24 mouse cellular contexts compared by ENCODE assay signal in the genomic region with DNA sequence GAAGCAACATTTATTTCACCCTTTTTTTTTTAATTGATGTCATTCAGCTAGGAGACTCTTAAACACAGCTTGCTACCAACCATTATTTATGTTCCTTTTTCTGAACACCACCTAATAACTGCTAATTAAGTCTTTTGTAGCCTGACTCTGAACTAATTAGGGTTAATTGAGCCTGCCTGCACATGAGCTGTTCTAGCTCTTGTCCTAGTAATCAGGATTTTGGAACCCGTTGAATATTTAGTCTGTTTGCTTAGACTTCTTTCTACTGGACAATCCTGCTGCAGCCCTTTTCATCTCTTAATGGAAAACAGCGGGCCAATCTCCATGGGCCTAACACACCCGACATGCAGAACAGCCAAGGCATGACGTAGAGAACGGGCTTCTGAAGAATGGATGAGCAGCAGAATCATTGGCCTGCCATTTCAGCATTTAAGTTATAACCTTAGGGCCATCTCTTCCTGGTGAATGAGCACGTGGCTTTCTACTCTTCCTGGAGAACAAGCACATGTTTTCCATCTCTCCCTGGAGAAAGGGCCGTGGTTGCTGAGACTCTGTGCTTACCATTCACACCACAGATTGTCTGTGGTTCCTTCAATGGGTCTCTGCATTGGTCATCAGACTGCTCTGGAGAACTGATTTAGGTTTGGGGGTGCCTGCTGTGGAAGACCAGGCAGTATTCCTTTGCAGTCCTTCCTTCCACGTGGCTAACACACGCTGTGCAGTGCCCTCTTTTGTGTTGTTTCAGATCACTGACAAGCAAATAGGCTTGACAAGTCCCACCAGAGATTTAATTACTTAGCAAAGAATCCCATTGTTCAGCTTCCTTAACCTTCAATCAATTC.
DNase-seq lines count a peak whose midpoint lies in the region; ATAC-seq and TF ChIP-seq lines count a peak whose summit lies in the region.
"Had no signal": no experiment of that assay in that cellular context is flagged by ENCODE, and none has a peak within 500 bp of the region (broad histone marks: within the 10 kb centered on the region; RNA-seq: fewer than 3 reads in every experiment).

No protein-coding gene starts in this region.

- TF ChIP-seq CTCF in brain, embryonic 14.5 days (IDR thresholded peaks at IDR 0.05; ENCODE audit: borderline replicate concordance, extremely low read depth, insufficient read depth, insufficient read length) = no peak

- no peaks in the 10 kb centered on the region for H3K36me3 ChIP-seq in forebrain, embryonic 11.5 days (ENCODE audit: control insufficient read depth, insufficient read depth, low read length)
- H3K36me3 ChIP-seq in forebrain, embryonic 10.5 days (replicated peaks) = no peaks in the 10 kb centered on the region
- H3K36me3 ChIP-seq in forebrain, embryonic 15.5 days = no peaks in the 10 kb centered on the region
- no peaks in the 10 kb centered on the region for H3K36me3 ChIP-seq in kidney, embryonic 14.5 days (ENCODE audit: control insufficient read depth, insufficient read depth, low read length)
- H3K36me3 ChIP-seq: embryonic facial prominence, embryonic 13.5 days; G1E; heart, embryonic 10.5 days; hindbrain, embryonic 15.5 days; midbrain, embryonic 13.5 days; neural tube, embryonic 15.5 days had no signal

- intact Hi-C loops in left cerebral cortex, postnatal 14 days (cut with DNase I) = no loop called here
- intact Hi-C loops in left cerebral cortex, postnatal 4 days (cut with DNase I) = no loop called here

- TF ChIP-seq POLR2A in brain, embryonic 14.5 days (IDR thresholded peaks at IDR 0.05; ENCODE audit: borderline replicate concordance, extremely low read depth, insufficient read depth, insufficient read length, poor library complexity, severe bottlenecking) = no peak

- DNase-seq in forebrain, embryonic 11.5 days (ENCODE audit: low spot score) = peak; percentile 48
- DNase-seq in forebrain, embryonic 10.5 days (ENCODE audit: extremely low spot score, low spot score) = no peak
- DNase-seq in left cerebral cortex, postnatal 14 days (ENCODE audit: low spot score in 2 of 2) = peak; percentile 3 to 4
- no peak for DNase-seq in left cerebral cortex, postnatal 4 days
- peak; percentile 88 for DNase-seq in brain, embryonic 14.5 days (ENCODE audit: low read depth)
- DNase-seq: adrenal gland, postnatal 14 days; cerebellum, adult 18-20 months; cerebellum, postnatal 36 days; kidney, postnatal 10 days; layer of hippocampus, adult 9-11 months; spleen, adult 18-20 months; thymus, postnatal 25 days had no signal

- no peak overlapping the region for H3K4me2 ChIP-seq in forebrain, embryonic 11.5 days (ENCODE audit: low read depth, low read length, severe bottlenecking)
- no peak overlapping the region for H3K4me2 ChIP-seq in forebrain, embryonic 15.5 days (replicated peaks)
- H3K4me2 ChIP-seq in kidney, embryonic 14.5 days (replicated peaks; ENCODE audit: low read depth, low read length) = no peak overlapping the region
- H3K4me2 ChIP-seq: embryonic facial prominence, embryonic 13.5 days; hindbrain, embryonic 15.5 days; midbrain, embryonic 13.5 days; neural tube, embryonic 15.5 days had no signal

- H3K4me3 ChIP-seq in forebrain, embryonic 11.5 days (ENCODE audit: low read depth, low read length) = no peak overlapping the region
- no peak overlapping the region for H3K4me3 ChIP-seq in forebrain, embryonic 10.5 days
- no peak overlapping the region for H3K4me3 ChIP-seq in forebrain, embryonic 15.5 days
- no peak overlapping the region for H3K4me3 ChIP-seq in kidney, embryonic 14.5 days (ENCODE audit: low read length)
- H3K4me3 ChIP-seq: embryonic facial prominence, embryonic 13.5 days; heart, embryonic 10.5 days; hindbrain, embryonic 15.5 days; midbrain, embryonic 13.5 days; neural tube, embryonic 15.5 days had no signal

- 24% methylated on average over 9 of the region's 9 CpGs for WGBS in forebrain, embryonic 11.5 days
- WGBS in forebrain, embryonic 10.5 days = 39% methylated on average over 9 of the region's 9 CpGs
- 14% methylated on average over 9 of the region's 9 CpGs for WGBS in forebrain, embryonic 15.5 days
- 76% methylated on average over 9 of the region's 9 CpGs for WGBS in kidney, embryonic 14.5 days

- ATAC-seq in forebrain, embryonic 11.5 days (replicated peaks; ENCODE audit: low FRiP score) = peak; percentile 70
- ATAC-seq in forebrain, embryonic 15.5 days (replicated peaks) = peak; percentile 96
- ATAC-seq in kidney, embryonic 14.5 days (ENCODE audit: low FRiP score, low TSS enrichment) = no peak
- ATAC-seq in monocyte, adult 5-6 weeks (replicated peaks; ENCODE audit: insufficient number of reproducible peaks, low FRiP score, low TSS enrichment, poor library complexity, severe bottlenecking) = no peak
- ATAC-seq: intestine, embryonic 16.5 days; lung, postnatal 0 days; midbrain, embryonic 13.5 days had no signal

- no peaks in the 10 kb centered on the region for H3K4me1 ChIP-seq in forebrain, embryonic 11.5 days (replicated peaks; ENCODE audit: control insufficient read depth, insufficient read depth, low read length)
- peaks cover 6% of the 10 kb centered on the region for H3K4me1 ChIP-seq in forebrain, embryonic 10.5 days
- H3K4me1 ChIP-seq in forebrain, embryonic 15.5 days = peaks cover 6% of the 10 kb centered on the region
- no peaks in the 10 kb centered on the region for H3K4me1 ChIP-seq in kidney, embryonic 14.5 days (ENCODE audit: control insufficient read depth, insufficient read depth, low read length)
- H3K4me1 ChIP-seq: embryonic facial prominence, embryonic 13.5 days; heart, embryonic 10.5 days; hindbrain, embryonic 15.5 days; neural tube, embryonic 15.5 days had no signal

- H3K9ac ChIP-seq in forebrain, embryonic 11.5 days (ENCODE audit: low read length) = no peak overlapping the region
- no peak overlapping the region for H3K9ac ChIP-seq in forebrain, embryonic 15.5 days (replicated peaks)
- no peak overlapping the region for H3K9ac ChIP-seq in kidney, embryonic 14.5 days (ENCODE audit: low read depth, low read length)
- H3K9ac ChIP-seq: embryonic facial prominence, embryonic 13.5 days; hindbrain, embryonic 15.5 days; liver, embryonic 14.5 days; midbrain, embryonic 13.5 days; neural tube, embryonic 15.5 days had no signal

- H3K9me3 ChIP-seq in forebrain, embryonic 11.5 days (ENCODE audit: control insufficient read depth, low read length) = no peaks in the 10 kb centered on the region
- no peaks in the 10 kb centered on the region for H3K9me3 ChIP-seq in forebrain, embryonic 10.5 days
- no peaks in the 10 kb centered on the region for H3K9me3 ChIP-seq in forebrain, embryonic 15.5 days
- no peaks in the 10 kb centered on the region for H3K9me3 ChIP-seq in kidney, embryonic 14.5 days (ENCODE audit: control insufficient read depth, low read length)
- H3K9me3 ChIP-seq: embryonic facial prominence, embryonic 13.5 days; heart, embryonic 10.5 days; hindbrain, embryonic 15.5 days; midbrain, embryonic 13.5 days; neural tube, embryonic 15.5 days had no signal

- no peaks in the 10 kb centered on the region for H3K27me3 ChIP-seq in forebrain, embryonic 11.5 days (ENCODE audit: control insufficient read depth, insufficient read depth, low read length)
- H3K27me3 ChIP-seq in forebrain, embryonic 10.5 days (ENCODE audit: poor library complexity, severe bottlenecking) = no peaks in the 10 kb centered on the region
- 0 out of 2 replicates have a peak, but pooled peaks cover 15% of the 10 kb centered on the region for H3K27me3 ChIP-seq in forebrain, embryonic 15.5 days
- no peaks in the 10 kb centered on the region for H3K27me3 ChIP-seq in kidney, embryonic 14.5 days (ENCODE audit: control insufficient read depth, insufficient read depth, low read length)
- H3K27me3 ChIP-seq: embryonic facial prominence, embryonic 13.5 days; hindbrain, embryonic 15.5 days; midbrain, embryonic 13.5 days; neural tube, embryonic 15.5 days had no signal

- H3K27ac ChIP-seq in forebrain, embryonic 11.5 days (ENCODE audit: low read depth, low read length) = no peak overlapping the region
- H3K27ac ChIP-seq in forebrain, embryonic 10.5 days = no peak overlapping the region
- no peak overlapping the region for H3K27ac ChIP-seq in forebrain, embryonic 15.5 days (replicated peaks)
- no peak overlapping the region for H3K27ac ChIP-seq in kidney, embryonic 14.5 days (ENCODE audit: low read depth, low read length)
- H3K27ac ChIP-seq: embryonic facial prominence, embryonic 13.5 days; heart, embryonic 10.5 days; hindbrain, embryonic 15.5 days; liver, embryonic 14.5 days; midbrain, embryonic 13.5 days; neural tube, embryonic 15.5 days had no signal

Comparison
In these comparisons a context has a peak if more than half of its experiments do, and no peak if none do; other contexts are left out.
1. DNase-seq: peak in forebrain, embryonic 11.5 days (single experiment), left cerebral cortex, postnatal 14 days (2 of 2) and brain, embryonic 14.5 days (single experiment); none in forebrain, embryonic 10.5 days (single experiment) and left cerebral cortex, postnatal 4 days (single experiment).
2. ATAC-seq: peak in forebrain, embryonic 11.5 days (single experiment) and forebrain, embryonic 15.5 days (single experiment); none in kidney, embryonic 14.5 days (single experiment) and monocyte, adult 5-6 weeks (single experiment).